Mouse (Mus musculus): ENCODE data around the gene Ppp2r3c. TPM values are rescaled to one million over a fixed set of nuclear protein-coding genes. Genes with fewer than 3 reads are reported as not detected.
"Not testable (repeated sequence)": the region's sequence is repeated elsewhere in the genome, so short reads cannot be mapped to it uniquely, and the experiment has no call there.

The Ppp2r3c gene
- total RNA-seq, 2 experiments from 2014 or later: 11.1 to 11.3 TPM

DNA sequence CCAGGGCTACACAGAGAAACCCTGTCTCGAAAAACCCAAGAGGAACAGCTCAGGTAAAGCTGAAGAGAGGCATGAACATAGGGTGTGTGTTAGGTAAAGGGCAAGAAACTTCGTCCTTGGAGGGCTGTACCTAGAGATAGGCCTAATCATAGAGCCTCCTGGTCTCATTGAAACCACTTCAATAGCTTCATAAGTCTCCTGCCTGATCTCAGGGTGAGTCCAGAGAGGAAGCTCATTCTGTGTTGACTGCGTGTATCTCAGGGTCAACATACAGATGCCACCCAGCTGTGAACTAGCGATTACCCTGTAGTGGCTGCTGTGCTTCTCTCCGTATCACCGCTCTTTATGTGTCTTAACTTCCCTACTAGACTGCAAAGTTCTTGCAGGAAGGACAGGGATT lies 25.2 kb downstream of the Ppp2r3c start:
- DNase-seq: not testable (repeated sequence)

DNA sequence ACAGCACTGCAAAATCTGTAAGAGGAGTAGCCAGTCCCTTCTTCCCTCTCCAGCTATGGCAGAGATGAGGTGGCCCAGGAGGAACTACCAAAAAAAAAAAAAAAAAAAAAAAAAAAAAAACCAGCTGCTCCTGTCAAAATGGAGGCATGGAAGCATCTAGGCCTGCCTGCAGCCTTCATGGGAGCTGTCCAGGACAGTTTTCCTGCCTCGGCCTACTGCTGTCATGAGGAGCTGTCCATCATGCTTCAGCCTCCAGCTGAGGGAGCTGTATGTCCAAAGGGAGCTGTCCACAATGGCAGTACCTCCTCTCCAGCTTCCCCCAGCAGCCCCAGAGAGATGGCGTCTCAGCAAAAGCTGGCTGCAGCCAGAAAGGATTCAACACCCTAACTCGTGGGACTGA lies 30.6 kb downstream of the Ppp2r3c start:
- DNase-seq: no peak

DNA sequence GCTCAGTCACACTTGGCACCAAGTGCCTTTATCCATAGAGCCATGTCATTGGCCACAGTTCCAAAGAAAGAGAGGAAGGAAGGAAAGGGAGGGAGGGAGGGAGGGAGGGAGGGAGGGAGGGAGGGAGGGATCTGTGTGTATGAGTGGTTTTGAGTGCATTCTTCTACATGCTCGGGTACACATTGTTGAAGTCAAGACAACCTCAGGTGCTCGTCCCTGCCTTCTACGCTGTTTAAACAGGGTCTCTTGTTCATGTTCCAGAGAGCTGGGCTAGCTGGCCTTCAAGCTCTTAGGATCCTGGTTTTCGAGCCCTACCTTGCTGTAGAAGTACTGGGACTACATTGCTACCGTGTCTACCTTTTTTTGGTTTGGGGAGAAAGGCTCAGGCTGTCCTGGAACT lies 39.4 kb downstream of the Ppp2r3c start:
- not testable (repeated sequence) for DNase-seq

DNA sequence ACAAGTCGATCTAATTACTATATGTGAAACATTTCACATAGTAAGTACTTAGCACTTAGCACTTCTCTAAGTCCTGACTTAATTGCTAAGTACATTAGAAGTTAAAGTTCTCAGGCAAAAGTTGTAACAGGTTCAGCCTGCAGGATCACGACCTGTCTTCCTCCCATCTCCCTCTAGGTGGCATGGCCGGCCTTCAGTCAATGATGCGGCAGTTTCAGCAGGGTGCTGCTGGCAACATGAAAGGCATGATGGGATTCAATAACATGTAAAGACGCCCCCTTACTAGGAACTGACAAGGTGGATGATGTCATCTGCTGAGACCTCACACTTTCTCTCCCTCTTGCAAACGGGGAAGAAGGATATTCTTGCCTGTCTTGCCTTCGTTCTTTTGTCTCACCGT lies 40.8 kb downstream of the Ppp2r3c start:
- DNase-seq: not testable (repeated sequence)

DNA sequence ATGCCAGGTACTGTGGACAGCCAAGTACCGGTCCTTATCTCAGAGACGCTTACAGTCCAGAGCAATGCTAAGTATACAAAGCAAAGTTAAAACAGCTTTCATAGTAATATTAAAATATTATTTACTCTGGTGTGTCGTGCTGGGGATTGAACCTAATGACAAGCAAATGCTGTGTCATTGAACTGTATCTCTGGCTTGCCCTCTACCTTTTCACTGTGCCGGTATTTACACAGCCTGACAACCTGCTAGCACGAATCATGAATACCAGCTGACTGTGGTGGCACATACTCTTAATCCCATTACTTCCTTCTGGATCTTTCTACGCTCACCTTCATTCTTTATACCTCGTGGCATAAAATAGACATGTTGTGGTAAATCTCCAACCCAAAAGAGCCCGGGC lies 60.6 kb downstream of the Ppp2r3c start:
- DNase-seq: not testable (repeated sequence)

DNA sequence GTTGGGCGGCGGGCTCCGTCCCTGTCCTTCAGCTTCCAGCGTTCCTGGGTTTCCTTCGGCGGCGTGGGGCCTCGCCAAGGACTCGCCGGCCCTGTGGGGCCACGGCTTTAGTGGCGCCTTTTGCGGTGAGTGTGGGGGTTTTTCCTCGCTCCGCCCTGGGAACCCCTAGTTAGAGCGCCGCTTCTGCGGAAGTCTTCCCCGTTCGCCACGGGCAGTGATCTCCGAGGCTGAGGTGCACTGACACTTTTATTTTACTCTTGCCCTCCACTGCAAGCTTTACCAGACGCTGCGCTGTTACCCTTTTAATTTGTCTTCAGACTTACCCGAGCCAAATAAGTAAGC lies 72.3 kb downstream of the Ppp2r3c start:
- DNase-seq: peak in 1 of 2 experiments; percentile 1

DNA sequence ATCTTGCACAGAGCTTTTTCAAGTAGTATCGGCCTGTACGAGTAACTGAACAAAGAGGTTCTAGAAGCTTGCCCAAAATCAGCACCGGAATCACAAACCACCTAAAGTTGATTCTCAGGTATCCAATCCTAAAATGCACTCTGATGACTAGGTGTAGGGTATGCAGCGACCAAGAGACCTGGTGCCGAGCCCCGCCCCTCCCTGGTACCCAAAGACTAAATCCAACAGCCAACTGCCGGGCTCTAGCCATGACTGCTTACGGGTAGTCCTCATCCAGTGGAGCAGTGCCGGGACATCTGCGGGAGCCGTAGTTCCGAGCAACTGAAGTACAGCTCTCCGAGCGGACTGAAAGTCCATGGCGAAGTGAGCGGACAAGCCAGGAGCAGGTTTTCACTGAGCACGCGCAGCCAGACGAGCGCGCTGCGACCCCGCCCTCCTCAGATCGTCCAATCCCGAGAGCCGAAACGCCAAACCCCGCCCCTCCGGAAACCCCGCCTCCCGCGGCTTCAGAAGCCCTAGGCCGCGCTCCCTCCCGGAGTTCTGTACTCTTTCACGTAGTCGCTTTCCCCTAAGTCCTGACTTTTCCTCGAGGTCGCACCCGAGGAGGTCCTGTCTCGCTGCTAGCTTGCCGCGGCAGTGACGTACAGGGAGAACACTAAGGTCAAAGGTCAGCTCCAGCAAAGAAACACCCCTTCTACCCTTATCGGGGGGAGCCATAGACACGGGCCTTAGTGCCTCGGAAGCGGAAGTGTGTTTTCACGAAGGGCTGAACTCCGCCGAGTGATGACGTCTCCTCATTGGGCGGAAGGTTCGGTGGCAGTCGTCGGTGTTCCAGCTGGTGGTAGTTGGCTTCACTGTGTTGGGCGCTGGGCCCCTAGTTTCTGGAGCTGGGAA lies 72.9 kb downstream of the Ppp2r3c start, which contains the start of gene Srp54c:
TSS of gene Srp54c (plus strand) at position 543 of the 894 bp plus-strand sequence.
- not testable (repeated sequence) for DNase-seq

Other genes starting within 250 kb of the Ppp2r3c start
- gene 2700097O09Rik, start 222.9 kb downstream of the Ppp2r3c start, total RNA-seq (2021): 10 to 100 TPM in 1 of 2 experiments, 1 to 10 TPM in 1; 9.4 to 11.4 TPM
- 100 to 1,000 TPM; 132 to 195 TPM for gene Srp54a, start 222.7 kb downstream of the Ppp2r3c start, total RNA-seq (2021)
- gene Fam177a, start 178.5 kb downstream of the Ppp2r3c start, total RNA-seq (2021): 10 to 100 TPM; 12.4 to 12.8 TPM
- 100 to 1,000 TPM in 1 of 2 experiments, 10 to 100 TPM in 1; 85.3 to 115 TPM for gene Srp54b, start 147.9 kb downstream of the Ppp2r3c start, total RNA-seq (2021)
- under 1 TPM; 0.86 to 0.95 TPM for gene 1700047I17Rik2, start 103.4 kb downstream of the Ppp2r3c start, total RNA-seq (2021)
- 10 to 100 TPM; 43.1 to 66.4 TPM for gene Srp54c, start 72.8 kb downstream of the Ppp2r3c start, total RNA-seq (2021)
- gene 1110008L16Rik, start 3.4 kb downstream of the Ppp2r3c start, total RNA-seq (2021): 10 to 100 TPM; 15.4 to 18.9 TPM
- gene Psma6, start 81.2 kb upstream of the Ppp2r3c start, total RNA-seq (2021): 100 to 1,000 TPM; 239 to 242 TPM
- 100 to 1,000 TPM in 1 of 2 experiments, 10 to 100 TPM in 1; 98.9 to 111 TPM for gene Nfkbia, start 189.6 kb upstream of the Ppp2r3c start, total RNA-seq (2021)

Data from adrenal gland, postnatal 36 days (tissue).